Mouse (Mus musculus) liver, adult 2 months (tissue): ENCODE results near the gene Ino80b.

Source experiments
- CTCF ChIP-seq: fragments of 200-500 bp; IDR thresholded peaks from 2 replicates; pipeline ENCODE4 v1.5.1; 2011; ENCODE audit warnings: low read depth, low read length, control low read depth
- POLR2A ChIP-seq: fragments of 200-500 bp; IDR thresholded peaks from 2 replicates; pipeline ENCODE4 v1.6.1; 2011; ENCODE audit warnings: low read length, control low read depth; ENCODE audit not compliant: insufficient read depth; ENCODE audit errors: extremely low read depth

GRCm38 (mm10) chr6:83172240-83172920 is 47.1 kb upstream of the Ino80b start:
- TF ChIP-seq POLR2A = no peak
- no peak for TF ChIP-seq CTCF
